Mouse (Mus musculus): ENCODE measurements around the gene Mamstr. TPM values are rescaled to one million over a fixed set of nuclear protein-coding genes. Genes with fewer than 3 reads are reported as not detected.

The Mamstr gene
- 8.1 and 9.2 TPM in 2 replicates for polyA plus RNA-seq (2014; fragmentation: Nextera tagmentation; extraction: Ambion mirVana)

DNA sequence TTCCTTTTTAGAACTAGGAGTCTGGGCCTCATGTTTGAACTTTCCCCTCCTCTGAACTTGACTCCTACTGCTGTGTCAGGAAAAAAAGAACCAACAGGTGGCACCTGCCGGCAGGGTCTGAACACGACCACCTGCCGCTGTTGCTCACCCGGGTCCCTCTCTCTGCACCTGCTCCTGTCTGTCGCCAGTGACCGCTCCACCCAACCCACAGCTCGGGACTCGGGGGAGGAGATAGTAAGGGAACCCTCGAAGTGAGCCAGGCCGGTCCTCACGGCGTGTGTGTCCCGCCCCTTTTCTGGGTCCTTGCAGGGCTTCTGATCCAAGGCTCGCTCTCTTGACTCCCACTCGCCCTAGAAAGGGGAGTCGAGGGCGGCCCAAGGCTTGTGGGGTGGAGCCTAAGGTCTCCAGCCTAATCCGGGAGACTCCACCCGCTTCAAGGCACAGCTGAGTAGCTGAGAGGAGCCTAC is at the start of gene Mamstr:
Gene Mamstr (plus strand): TSS at position 417 of the 467 bp plus-strand sequence.
- WGBS, result 19% methylated on average over 19 of the region's 19 CpGs
- Histone ChIP-seq H3K27me3 (ENCODE audit: insufficient read depth, low read length) (no peaks in the 10 kb centered on the region), H3K4me2 (peak within 1 kb of the TSS; percentile 62), H3K4me1 (ENCODE audit: insufficient read depth) (peaks cover 36% of the 10 kb centered on the region), H3K9me3 (ENCODE audit: low read depth, low read length) (no peaks in the 10 kb centered on the region), H3K9ac (no peak within 1 kb of the TSS), H3K36me3 (ENCODE audit: insufficient read depth) (peaks cover 14% of the 10 kb centered on the region; the same call in 1 of the 2 replicates), H3K4me3 (ENCODE audit: low read depth, low read length) (no peak within 1 kb of the TSS), H3K27ac (ENCODE audit: low read depth) (peak within 1 kb of the TSS; percentile 12; the same call in 1 of the 2 replicates)
- ATAC-seq (ENCODE audit: insufficient read depth) (no peak), DNase-seq (peak; percentile 40)
- TF ChIP-seq CTCF (IDR thresholded peaks at IDR 0.05; ENCODE audit: low read depth), result no peak

DNA sequence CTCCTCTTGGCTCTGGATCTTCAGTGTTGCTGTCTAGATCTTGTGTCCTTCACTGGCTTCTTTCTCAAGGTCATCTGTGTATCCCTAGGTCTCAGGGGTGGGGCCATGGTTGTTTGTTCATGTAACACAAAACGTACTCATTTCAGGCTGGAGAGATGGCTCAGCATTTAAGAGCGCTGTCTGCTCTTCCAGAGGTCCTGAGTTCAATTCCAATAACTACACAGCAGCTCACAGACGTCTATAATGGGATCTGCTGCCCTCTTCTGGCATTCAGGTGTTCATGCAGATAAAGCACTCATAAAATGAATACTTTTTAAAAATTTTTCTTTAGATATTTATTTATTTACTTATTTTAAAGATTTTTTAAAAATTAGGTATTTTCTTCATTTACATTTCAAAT is 48.9 kb upstream of the Mamstr start:
- DNase-seq (peak; percentile 52), ATAC-seq (ENCODE audit: insufficient read depth) (no peak)
- WGBS, result 62% methylated on average over 3 of the region's 3 CpGs
- H3K36me3 ChIP-seq (ENCODE audit: insufficient read depth), result peaks cover 15% of the 10 kb centered on the region; the same call in 1 of the 2 replicates
- no peaks in the 10 kb centered on the region for H3K9me3 ChIP-seq (ENCODE audit: low read depth, low read length)
- no peak overlapping the region for H3K9ac ChIP-seq
- no peaks in the 10 kb centered on the region for H3K27me3 ChIP-seq (ENCODE audit: insufficient read depth, low read length)
- no peaks in the 10 kb centered on the region for H3K4me1 ChIP-seq (ENCODE audit: insufficient read depth)
- no peak overlapping the region for H3K4me3 ChIP-seq (ENCODE audit: low read depth, low read length)
- peak; percentile 42; the same call in 1 of the 2 replicates for TF ChIP-seq CTCF (IDR thresholded peaks at IDR 0.05; ENCODE audit: low read depth)
- H3K4me2 ChIP-seq, result no peak overlapping the region
- H3K27ac ChIP-seq (ENCODE audit: low read depth), result no peak overlapping the region

DNA sequence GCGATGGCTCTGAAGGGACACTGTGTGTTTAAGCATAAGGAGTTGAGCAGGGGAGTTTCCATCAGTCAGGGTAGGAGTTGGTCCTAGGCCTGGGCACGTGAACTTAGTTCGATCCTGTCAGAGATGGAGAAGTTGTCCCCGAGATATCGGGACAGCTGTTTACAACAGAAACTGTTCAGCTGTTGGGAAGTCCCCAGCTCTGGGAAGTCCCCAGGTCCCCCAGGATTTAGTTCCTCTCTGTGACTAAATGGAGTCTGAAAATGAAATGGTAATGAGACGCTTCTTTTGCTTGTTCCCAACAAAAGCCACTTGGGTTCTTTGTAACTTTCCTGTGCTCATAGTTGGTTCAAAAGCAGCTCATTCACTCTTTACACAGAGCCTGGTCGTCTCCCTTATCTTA is 47.9 kb upstream of the Mamstr start:
- no peaks in the 10 kb centered on the region for H3K27me3 ChIP-seq (ENCODE audit: insufficient read depth, low read length)
- no peak overlapping the region for H3K27ac ChIP-seq (ENCODE audit: low read depth)
- no peaks in the 10 kb centered on the region for H3K4me1 ChIP-seq (ENCODE audit: insufficient read depth)
- no peak for DNase-seq
- WGBS, result 70% methylated on average over 7 of the region's 7 CpGs
- no peak overlapping the region for H3K4me3 ChIP-seq (ENCODE audit: low read depth, low read length)
- peaks cover 12% of the 10 kb centered on the region; the same call in 1 of the 2 replicates for H3K36me3 ChIP-seq (ENCODE audit: insufficient read depth)
- no peak overlapping the region for H3K9ac ChIP-seq
- no peak for TF ChIP-seq CTCF (IDR thresholded peaks at IDR 0.05; ENCODE audit: low read depth)
- H3K4me2 ChIP-seq, result no peak overlapping the region
- ATAC-seq (ENCODE audit: insufficient read depth), result no peak
- H3K9me3 ChIP-seq (ENCODE audit: low read depth, low read length), result no peaks in the 10 kb centered on the region

DNA sequence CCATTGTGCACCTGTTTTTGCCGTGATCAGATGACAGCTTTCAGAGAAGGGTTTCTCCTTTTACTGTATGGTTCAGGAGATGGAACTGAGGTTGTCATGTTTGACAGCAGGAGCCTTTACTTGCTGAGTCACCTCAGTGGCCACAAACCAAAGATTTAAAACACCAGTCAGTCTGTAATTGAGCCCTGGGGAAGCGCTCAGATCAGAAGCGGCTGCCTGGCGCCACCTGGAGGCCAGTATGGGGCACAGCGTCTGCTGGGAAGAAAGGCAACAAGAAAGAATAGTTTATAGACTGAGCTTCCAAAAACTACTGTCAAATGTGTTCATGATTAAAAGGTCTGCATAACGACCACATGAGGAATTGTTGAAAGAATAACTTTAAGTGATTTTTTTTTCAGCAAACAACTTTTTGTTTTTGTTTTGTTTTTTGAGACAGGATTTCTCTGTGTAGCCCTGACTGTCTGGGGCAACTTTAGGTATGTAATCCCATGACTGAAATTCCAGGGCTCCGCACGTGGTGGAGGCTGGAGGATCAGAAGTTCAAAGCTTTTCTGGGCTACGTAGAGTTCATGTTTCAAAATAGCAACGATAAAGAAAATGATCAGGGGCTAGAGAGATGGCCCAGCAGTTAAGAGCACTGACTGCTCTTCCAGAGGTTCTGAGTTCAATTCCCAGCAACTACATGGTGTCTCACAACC is 46.5 kb upstream of the Mamstr start:
- H3K36me3 ChIP-seq (ENCODE audit: insufficient read depth), result peaks cover under 1% of the 10 kb centered on the region; the same call in 1 of the 2 replicates
- H3K4me2 ChIP-seq, result no peak overlapping the region
- no peaks in the 10 kb centered on the region for H3K27me3 ChIP-seq (ENCODE audit: insufficient read depth, low read length)
- TF ChIP-seq CTCF (IDR thresholded peaks at IDR 0.05; ENCODE audit: low read depth), result peak; percentile 92
- H3K27ac ChIP-seq (ENCODE audit: low read depth), result no peak overlapping the region
- 17% methylated on average over 10 of the region's 10 CpGs for WGBS
- no peak overlapping the region for H3K9ac ChIP-seq
- no peak for ATAC-seq (ENCODE audit: insufficient read depth)
- DNase-seq, result peak; percentile 78
- no peaks in the 10 kb centered on the region for H3K4me1 ChIP-seq (ENCODE audit: insufficient read depth)
- no peak overlapping the region for H3K4me3 ChIP-seq (ENCODE audit: low read depth, low read length)
- H3K9me3 ChIP-seq (ENCODE audit: low read depth, low read length), result no peaks in the 10 kb centered on the region

- Histone ChIP-seq H3K27ac (ENCODE audit: low read depth) (no peak overlapping the region), H3K4me2 (no peak overlapping the region), H3K36me3 (ENCODE audit: insufficient read depth) (no peaks in the 10 kb centered on the region), H3K9ac (no peak overlapping the region), H3K4me3 (ENCODE audit: low read depth, low read length) (no peak overlapping the region), H3K9me3 (ENCODE audit: low read depth, low read length) (no peaks in the 10 kb centered on the region), H3K4me1 (ENCODE audit: insufficient read depth) (no peaks in the 10 kb centered on the region), H3K27me3 (ENCODE audit: insufficient read depth, low read length) (no peaks in the 10 kb centered on the region)
- no peak for TF ChIP-seq CTCF (IDR thresholded peaks at IDR 0.05; ENCODE audit: low read depth)
- DNase-seq (no peak), ATAC-seq (ENCODE audit: insufficient read depth) (no peak)
- WGBS, result 70% methylated on average over 4 of the region's 4 CpGs
Observed at GRCm38 (mm10) chr7:45595176-45595575, 44.6 kb upstream of the Mamstr start.

GRCm38 (mm10) chr7:45596107-45596506 is 43.7 kb upstream of the Mamstr start:
- ATAC-seq (ENCODE audit: insufficient read depth), result no peak
- WGBS, result 53% methylated on average over 1 of the region's 1 CpGs
- Histone ChIP-seq H3K27me3 (ENCODE audit: insufficient read depth, low read length) (no peaks in the 10 kb centered on the region), H3K4me3 (ENCODE audit: low read depth, low read length) (no peak overlapping the region), H3K36me3 (ENCODE audit: insufficient read depth) (no peaks in the 10 kb centered on the region), H3K9me3 (ENCODE audit: low read depth, low read length) (no peaks in the 10 kb centered on the region), H3K9ac (no peak overlapping the region), H3K27ac (ENCODE audit: low read depth) (no peak overlapping the region), H3K4me2 (no peak overlapping the region), H3K4me1 (ENCODE audit: insufficient read depth) (no peaks in the 10 kb centered on the region)
- no peak for TF ChIP-seq CTCF (IDR thresholded peaks at IDR 0.05; ENCODE audit: low read depth)
- no peak for DNase-seq

DNA sequence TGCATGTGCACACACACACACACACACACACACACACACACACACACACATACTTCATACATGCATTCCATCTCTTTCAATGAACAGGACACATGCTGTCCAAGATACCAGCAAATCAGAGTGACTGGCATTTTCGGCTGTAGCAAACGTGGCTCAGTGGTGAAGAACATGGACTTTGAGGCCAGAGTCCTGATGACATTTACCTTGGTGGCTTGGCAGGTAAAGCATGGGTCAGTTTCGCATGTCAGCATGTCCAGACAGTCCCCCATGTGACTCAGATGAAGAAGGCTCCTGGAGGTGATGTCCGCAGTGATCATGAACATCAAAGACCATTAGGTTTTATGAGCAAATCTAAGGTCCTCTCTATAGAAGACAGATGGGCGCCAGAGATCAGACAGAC is 42.8 kb upstream of the Mamstr start:
- WGBS, result 83% methylated on average over 5 of the region's 5 CpGs
- TF ChIP-seq CTCF (IDR thresholded peaks at IDR 0.05; ENCODE audit: low read depth), result no peak
- Histone ChIP-seq H3K36me3 (ENCODE audit: insufficient read depth) (no peaks in the 10 kb centered on the region), H3K4me3 (ENCODE audit: low read depth, low read length) (no peak overlapping the region), H3K9me3 (ENCODE audit: low read depth, low read length) (no peaks in the 10 kb centered on the region), H3K27me3 (ENCODE audit: insufficient read depth, low read length) (no peaks in the 10 kb centered on the region), H3K9ac (no peak overlapping the region), H3K4me1 (ENCODE audit: insufficient read depth) (no peaks in the 10 kb centered on the region), H3K27ac (ENCODE audit: low read depth) (no peak overlapping the region), H3K4me2 (no peak overlapping the region)
- ATAC-seq (ENCODE audit: insufficient read depth) (no peak), DNase-seq (no peak)

All from lung, embryonic 14.5 days (tissue).